In the genomic region with DNA sequence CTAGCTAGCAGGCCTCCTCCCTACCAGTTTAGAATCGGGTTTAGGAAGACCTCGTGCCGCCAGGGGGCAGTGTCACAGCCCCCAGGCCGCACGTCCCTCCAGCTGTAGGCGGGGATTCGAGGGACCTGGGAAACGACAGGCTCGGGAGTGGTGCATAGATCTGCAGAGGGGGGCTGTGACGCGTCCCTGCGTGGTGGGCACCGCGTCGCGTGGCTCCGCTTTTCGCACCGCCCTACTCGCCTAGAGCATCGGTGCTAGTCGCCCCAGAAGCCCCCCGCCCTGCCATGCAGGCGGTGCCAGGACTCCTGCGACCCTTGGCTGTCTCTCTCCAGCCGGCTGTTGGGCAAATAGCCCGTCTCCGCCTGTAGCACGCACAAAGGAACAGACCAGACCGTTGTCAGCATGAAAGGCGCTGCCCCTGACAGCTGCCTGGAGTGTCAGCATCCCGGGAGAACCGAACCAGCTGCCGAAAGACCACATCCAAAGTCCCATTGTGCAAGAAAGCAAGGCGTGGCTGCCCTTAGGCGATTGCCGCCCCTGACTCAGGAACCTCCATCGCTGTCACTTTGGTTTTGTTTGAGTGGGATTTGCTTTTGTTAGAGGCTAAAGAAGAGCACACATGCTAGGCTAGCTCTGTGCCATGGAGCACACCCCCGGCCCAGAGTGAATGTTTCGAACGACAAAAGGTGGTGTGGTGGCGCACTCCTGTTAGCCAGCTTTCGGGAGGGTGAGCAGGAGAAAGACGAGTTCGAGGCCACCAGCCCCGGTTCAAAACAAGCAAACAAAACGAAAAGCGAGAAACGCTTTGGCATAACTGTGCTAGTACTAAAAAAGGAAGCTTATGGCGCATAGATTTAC, we compare ENCODE assay signal across 8 mouse cellular contexts. TPM values are rescaled to one million over a fixed set of nuclear protein-coding genes. Genes with fewer than 3 reads are reported as not detected.
A peak's percentile ranks its signal among the peaks of the same experiment; 100 is the strongest.
DNase-seq lines count a peak whose midpoint lies in the region; ATAC-seq lines count a peak whose summit lies in the region.

No protein-coding gene starts in this region.

- ATAC-seq in common myeloid progenitor, adult 5-6 weeks (replicated peaks; ENCODE audit: low read depth, poor library complexity, severe bottlenecking), result peak; percentile 90

- H3K4me3 ChIP-seq in megakaryocyte, embryonic 14.5 days (replicated peaks), result peak overlapping the region; percentile 92

- DNase-seq in adipocyte (ENCODE audit: low spot score), result peak; percentile 25
- peak; percentile 88 for DNase-seq in gastrocnemius, postnatal 10 days
- DNase-seq in induced T-regulatory cell, adult 2 months (ENCODE audit: low read depth), result peak; percentile 88
- DNase-seq in left cerebral cortex, adult 9 months (ENCODE audit: low spot score in 2 of 2), result peak; percentile 91 to 93
- peak; percentile 85 to 89 for DNase-seq in right cerebral cortex, adult 2 months (ENCODE audit: low spot score in 2 of 2)
- peak; percentile 44 for DNase-seq in urinary bladder, postnatal 10 days (ENCODE audit: low spot score)

- peaks cover 23% of the 10 kb centered on the region for H3K9me3 ChIP-seq in megakaryocyte, embryonic 14.5 days

- H3K4me1 ChIP-seq in megakaryocyte, embryonic 14.5 days, result peaks cover 31% of the 10 kb centered on the region

- H3K36me3 ChIP-seq in megakaryocyte, embryonic 14.5 days (replicated peaks; ENCODE audit: low read length), result no peaks in the 10 kb centered on the region

- peaks cover 82% of the 10 kb centered on the region for H3K27me3 ChIP-seq in megakaryocyte, embryonic 14.5 days (replicated peaks)

RNA-seq across cellular contexts. Expression of a gene that starts 0.6 kb away (rescaled TPM):
- not detected in 2 replicates for total RNA-seq in common myeloid progenitor, adult 5-6 weeks (2017)
- 1 to 10 TPM; 5.9 to 7.5 TPM for total RNA-seq in gastrocnemius, postnatal 10 days (2021)
- polyA plus RNA-seq in megakaryocyte, embryonic 14.5 days (2012; ENCODE audit: insufficient read depth, low replicate concordance), result 0.30 TPM in 1 of 2 replicates, not detected in the other

RNA-seq across cellular contexts. Expression of a gene that starts 15.2 kb away (rescaled TPM):
- 13.5 and 14.6 TPM in 2 replicates for total RNA-seq in common myeloid progenitor, adult 5-6 weeks (2017)
- total RNA-seq in gastrocnemius, postnatal 10 days (2021), result 10 to 100 TPM; 41.2 to 47.7 TPM
- polyA plus RNA-seq in megakaryocyte, embryonic 14.5 days (2012; ENCODE audit: insufficient read depth, low replicate concordance), result 126 and 272 TPM in 2 replicates

RNA-seq across cellular contexts. Expression of a gene that starts 15.2 kb away (rescaled TPM):
- 40.9 and 46.7 TPM in 2 replicates for total RNA-seq in common myeloid progenitor, adult 5-6 weeks (2017)
- 10 to 100 TPM; 18.7 to 23.6 TPM for total RNA-seq in gastrocnemius, postnatal 10 days (2021)
- polyA plus RNA-seq in megakaryocyte, embryonic 14.5 days (2012; ENCODE audit: insufficient read depth, low replicate concordance), result 12.9 and 80.8 TPM in 2 replicates

RNA-seq across cellular contexts. Expression of a gene that starts 54.5 kb away (rescaled TPM):
- not detected in 2 replicates for total RNA-seq in common myeloid progenitor, adult 5-6 weeks (2017)
- total RNA-seq in gastrocnemius, postnatal 10 days (2021), result under 1 TPM in 1 of 2 experiments, not detected in 1; 0.05 TPM
- not detected in 2 replicates for polyA plus RNA-seq in megakaryocyte, embryonic 14.5 days (2012; ENCODE audit: insufficient read depth, low replicate concordance)

Comparison
In these comparisons a context has a peak if more than half of its experiments do, and no peak if none do; other contexts are left out.
1. Peak in every context shown above with its lines: DNase-seq, ATAC-seq and H3K4me3 ChIP-seq.
2. DNase-seq: peak in every context shown above with its lines; median percentile 92 in left cerebral cortex, adult 9 months; 88 in gastrocnemius, postnatal 10 days; 88 in induced T-regulatory cell, adult 2 months; 87 in right cerebral cortex, adult 2 months; 44 in urinary bladder, postnatal 10 days; 25 in adipocyte.